Mouse (Mus musculus): ENCODE data around the gene Ebf3. TPM values are rescaled to one million over a fixed set of nuclear protein-coding genes. Genes with fewer than 3 reads are reported as not detected.

Ebf3 gene
- total and polyA plus RNA-seq, 2 experiments: 0.09 TPM; not detected in 1

GRCm38 (mm10) chr7:137278171-137278570, 36.1 kb downstream of the Ebf3 start:
- peak; percentile 87 for DNase-seq (ENCODE audit: extremely low read depth, low read depth, low spot score)

GRCm38 (mm10) chr7:137277713-137278112, 36.5 kb downstream of the Ebf3 start:
- WGBS: 62% methylated on average over 5 of the region's 5 CpGs
- no peak overlapping the region for H3K27ac ChIP-seq (replicated peaks; ENCODE audit: insufficient read depth, low read depth, low read length)
- no peaks in the 10 kb centered on the region for H3K27me3 ChIP-seq (ENCODE audit: control insufficient read depth, insufficient read depth, low read length)
- no peak overlapping the region for H3K9ac ChIP-seq (ENCODE audit: low read depth, low read length)
- peak; percentile 81 for DNase-seq (ENCODE audit: extremely low read depth, low read depth, low spot score)
- H3K79me2 ChIP-seq (ENCODE audit: control insufficient read depth, insufficient read depth, low read length): no peaks in the 10 kb centered on the region
- H3K4me3 ChIP-seq (ENCODE audit: insufficient read depth, low read depth, low read length): no peak overlapping the region
- no peak for TF ChIP-seq POLR2A (IDR thresholded peaks at IDR 0.05; ENCODE audit: extremely low read depth, insufficient read depth, low read length)
- TF ChIP-seq CTCF (IDR thresholded peaks at IDR 0.05; ENCODE audit: low read depth, low read length): no peak
- H3K36me3 ChIP-seq (ENCODE audit: control insufficient read depth, insufficient read depth, low read length): no peaks in the 10 kb centered on the region
- H3K4me1 ChIP-seq (ENCODE audit: control insufficient read depth, insufficient read depth, low read length): peaks cover 2% of the 10 kb centered on the region; the same call in 1 of the 2 replicates

More at GRCm38 (mm10) chr7:137278171-137278570, 36.1 kb downstream of the Ebf3 start:
- Histone ChIP-seq H3K79me2 (ENCODE audit: control insufficient read depth, insufficient read depth, low read length) (no peaks in the 10 kb centered on the region), H3K27ac (replicated peaks; ENCODE audit: insufficient read depth, low read depth, low read length) (no peak overlapping the region), H3K4me3 (ENCODE audit: insufficient read depth, low read depth, low read length) (no peak overlapping the region), H3K27me3 (ENCODE audit: control insufficient read depth, insufficient read depth, low read length) (no peaks in the 10 kb centered on the region), H3K4me1 (ENCODE audit: control insufficient read depth, insufficient read depth, low read length) (peaks cover 2% of the 10 kb centered on the region; the same call in 1 of the 2 replicates), H3K36me3 (ENCODE audit: control insufficient read depth, insufficient read depth, low read length) (no peaks in the 10 kb centered on the region), H3K9ac (ENCODE audit: low read depth, low read length) (no peak overlapping the region)
- TF ChIP-seq POLR2A (IDR thresholded peaks at IDR 0.05; ENCODE audit: extremely low read depth, insufficient read depth, low read length) (no peak), CTCF (IDR thresholded peaks at IDR 0.05; ENCODE audit: low read depth, low read length) (no peak)
- 39% methylated on average over 7 of the region's 7 CpGs for WGBS

DNA sequence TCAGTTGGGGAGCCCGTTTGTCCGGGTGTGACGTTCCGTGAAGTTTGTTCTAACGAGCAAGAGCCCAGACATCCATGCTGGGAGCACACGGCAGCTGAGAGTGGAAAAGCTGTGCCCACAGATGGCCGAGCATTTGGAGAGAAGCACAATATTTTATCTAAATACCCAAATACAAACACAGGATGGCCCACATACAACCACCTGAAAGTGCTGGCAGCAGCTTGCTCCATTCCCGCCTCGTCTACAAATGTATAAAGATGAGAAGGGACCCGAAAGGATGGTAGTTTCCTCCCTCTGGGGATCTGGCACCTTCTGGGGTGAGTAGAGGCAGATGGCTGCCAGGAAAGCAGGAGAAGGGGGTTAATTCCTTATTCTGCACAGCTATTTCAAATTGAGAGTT, 42.0 kb downstream of the Ebf3 start:
- Histone ChIP-seq H3K9ac (ENCODE audit: low read depth, low read length) (no peak overlapping the region), H3K27me3 (ENCODE audit: control insufficient read depth, insufficient read depth, low read length) (no peaks in the 10 kb centered on the region; the same call in 1 of the 2 replicates), H3K4me3 (ENCODE audit: insufficient read depth, low read depth, low read length) (no peak overlapping the region), H3K4me1 (ENCODE audit: control insufficient read depth, insufficient read depth, low read length) (no peaks in the 10 kb centered on the region), H3K79me2 (ENCODE audit: control insufficient read depth, insufficient read depth, low read length) (no peaks in the 10 kb centered on the region), H3K27ac (replicated peaks; ENCODE audit: insufficient read depth, low read depth, low read length) (no peak overlapping the region), H3K36me3 (ENCODE audit: control insufficient read depth, insufficient read depth, low read length) (no peaks in the 10 kb centered on the region)
- DNase-seq (ENCODE audit: extremely low read depth, low read depth, low spot score): no peak
- TF ChIP-seq CTCF (IDR thresholded peaks at IDR 0.05; ENCODE audit: low read depth, low read length): no peak
- no peak for TF ChIP-seq POLR2A (IDR thresholded peaks at IDR 0.05; ENCODE audit: extremely low read depth, insufficient read depth, low read length)
- WGBS: 83% methylated on average over 10 of the region's 10 CpGs

DNA sequence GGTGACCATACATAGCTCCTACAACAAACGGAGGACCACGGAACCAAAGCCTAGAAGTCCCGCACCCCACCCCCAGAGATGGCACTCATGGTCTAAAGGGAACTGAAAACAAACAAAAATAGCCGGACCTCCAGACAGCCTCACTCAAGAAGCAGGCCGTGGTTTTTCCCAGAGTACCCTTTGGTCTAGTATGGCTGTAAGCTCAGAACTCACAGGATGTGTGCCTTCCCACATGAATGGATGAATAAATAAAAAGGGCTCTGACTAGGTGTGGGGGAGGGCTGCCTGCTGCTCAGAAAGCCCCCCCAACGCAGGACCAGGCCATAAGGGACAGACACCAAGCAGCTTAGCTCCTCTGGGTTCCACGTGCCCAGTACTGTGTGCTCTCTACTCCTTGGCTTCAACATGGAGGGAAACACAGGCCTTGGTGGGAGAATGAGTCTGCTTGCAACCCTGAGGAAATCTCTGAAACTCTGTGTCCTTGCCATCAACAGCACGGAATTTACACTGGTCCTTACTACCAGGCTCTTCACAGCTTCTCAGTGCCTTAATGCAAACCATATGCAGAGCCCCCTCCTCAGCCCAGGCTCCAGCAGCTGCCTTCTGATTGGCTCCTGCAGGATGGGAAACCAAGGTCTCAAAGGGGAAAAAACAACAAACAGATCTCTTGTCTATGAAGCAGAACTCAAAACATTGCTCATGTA, 45.6 kb downstream of the Ebf3 start:
- Histone ChIP-seq H3K4me3 (ENCODE audit: insufficient read depth, low read depth, low read length) (no peak overlapping the region), H3K27me3 (ENCODE audit: control insufficient read depth, insufficient read depth, low read length) (peaks cover 4% of the 10 kb centered on the region; the same call in 1 of the 2 replicates), H3K27ac (replicated peaks; ENCODE audit: insufficient read depth, low read depth, low read length) (no peak overlapping the region), H3K79me2 (ENCODE audit: control insufficient read depth, insufficient read depth, low read length) (no peaks in the 10 kb centered on the region), H3K9ac (ENCODE audit: low read depth, low read length) (no peak overlapping the region), H3K36me3 (ENCODE audit: control insufficient read depth, insufficient read depth, low read length) (no peaks in the 10 kb centered on the region), H3K4me1 (ENCODE audit: control insufficient read depth, insufficient read depth, low read length) (no peaks in the 10 kb centered on the region)
- no peak for DNase-seq (ENCODE audit: extremely low read depth, low read depth, low spot score)
- WGBS: 68% methylated on average over 8 of the region's 8 CpGs
- TF ChIP-seq CTCF (IDR thresholded peaks at IDR 0.05; ENCODE audit: low read depth, low read length): no peak

DNA sequence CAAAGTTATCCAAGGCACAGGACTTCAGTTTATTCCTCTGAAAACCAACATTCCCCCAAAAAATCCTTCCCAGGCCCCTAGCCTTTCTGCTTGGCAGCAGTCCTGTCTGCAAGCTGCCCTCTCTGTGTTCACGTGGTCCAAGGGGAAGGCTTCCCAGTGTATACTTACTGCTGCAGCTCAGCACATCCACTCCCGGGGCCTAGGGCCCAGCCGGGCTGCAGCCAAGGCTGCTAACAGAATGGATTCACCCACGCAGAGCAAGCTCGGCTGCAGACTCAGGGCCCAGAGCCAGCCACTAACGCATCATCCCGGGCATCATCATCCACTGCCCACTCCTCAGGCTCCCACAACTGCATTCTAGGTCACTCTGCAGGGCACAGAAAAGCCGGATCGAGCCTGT, 46.8 kb downstream of the Ebf3 start:
- H3K4me1 ChIP-seq (ENCODE audit: control insufficient read depth, insufficient read depth, low read length): no peaks in the 10 kb centered on the region
- DNase-seq (ENCODE audit: extremely low read depth, low read depth, low spot score): no peak
- H3K79me2 ChIP-seq (ENCODE audit: control insufficient read depth, insufficient read depth, low read length): no peaks in the 10 kb centered on the region
- H3K27me3 ChIP-seq (ENCODE audit: control insufficient read depth, insufficient read depth, low read length): peaks cover 8% of the 10 kb centered on the region; the same call in 1 of the 2 replicates
- no peak overlapping the region for H3K27ac ChIP-seq (replicated peaks; ENCODE audit: insufficient read depth, low read depth, low read length)
- WGBS: 78% methylated on average over 9 of the region's 9 CpGs
- no peak for TF ChIP-seq POLR2A (IDR thresholded peaks at IDR 0.05; ENCODE audit: extremely low read depth, insufficient read depth, low read length)
- TF ChIP-seq CTCF (IDR thresholded peaks at IDR 0.05; ENCODE audit: low read depth, low read length): no peak
- no peak overlapping the region for H3K4me3 ChIP-seq (ENCODE audit: insufficient read depth, low read depth, low read length)
- H3K36me3 ChIP-seq (ENCODE audit: control insufficient read depth, insufficient read depth, low read length): no peaks in the 10 kb centered on the region
- no peak overlapping the region for H3K9ac ChIP-seq (ENCODE audit: low read depth, low read length)

- WGBS: 19% methylated on average over 17 of the region's 17 CpGs
- Histone ChIP-seq H3K36me3 (ENCODE audit: control insufficient read depth, insufficient read depth, low read length) (no peaks in the 10 kb centered on the region), H3K79me2 (ENCODE audit: control insufficient read depth, insufficient read depth, low read length) (no peaks in the 10 kb centered on the region), H3K27me3 (ENCODE audit: control insufficient read depth, insufficient read depth, low read length) (peaks cover 8% of the 10 kb centered on the region; the same call in 1 of the 2 replicates), H3K4me3 (ENCODE audit: insufficient read depth, low read depth, low read length) (no peak overlapping the region), H3K9ac (ENCODE audit: low read depth, low read length) (no peak overlapping the region), H3K27ac (replicated peaks; ENCODE audit: insufficient read depth, low read depth, low read length) (no peak overlapping the region), H3K4me1 (ENCODE audit: control insufficient read depth, insufficient read depth, low read length) (no peaks in the 10 kb centered on the region)
- TF ChIP-seq POLR2A (IDR thresholded peaks at IDR 0.05; ENCODE audit: extremely low read depth, insufficient read depth, low read length) (no peak), CTCF (IDR thresholded peaks at IDR 0.05; ENCODE audit: low read depth, low read length) (no peak)
- no peak for DNase-seq (ENCODE audit: extremely low read depth, low read depth, low spot score)
Observed at GRCm38 (mm10) chr7:137266575-137266974, 47.7 kb downstream of the Ebf3 start.

Measured in liver, adult 2 months (tissue).